Mouse (Mus musculus) heart, embryonic 16.5 days (tissue): Measurements from ENCODE around the gene Rac2. TPM values are rescaled to one million over a fixed set of nuclear protein-coding genes. Genes with fewer than 3 reads are reported as not detected.

ENCODE experiments used
- ATAC-seq: fragments of 200-750 bp; cut with Nextera tagmentation; replicated peaks from 2 replicates; pipeline ENCODE4 v1.8.0; 2017; ENCODE audit warnings: moderate number of reproducible peaks; ENCODE audit not compliant: insufficient read depth, low FRiP score; ENCODE audit errors: extremely low read depth
- H3K27ac ChIP-seq: fragments of 300-500 bp; sonication (generic); 2 replicates; pipeline ENCODE4 v1.5.1; 2014; ENCODE audit warnings: mild to moderate bottlenecking, low read length, control low read depth, moderate library complexity
- H3K27me3 ChIP-seq: fragments of 300-500 bp; sonication (generic); 2 replicates; pipeline ENCODE4 v1.6.1; 2014; ENCODE audit warnings: low read length, mixed read lengths; ENCODE audit not compliant: control insufficient read depth, insufficient read depth
- H3K36me3 ChIP-seq: fragments of 300-500 bp; sonication (generic); 2 replicates; pipeline ENCODE4 v1.6.1; 2014; ENCODE audit not compliant: control insufficient read depth, insufficient read depth
- H3K4me1 ChIP-seq: fragments of 300-500 bp; sonication (generic); 2 replicates; pipeline ENCODE4 v1.6.1; 2014; ENCODE audit warnings: low read length, mixed read lengths; ENCODE audit not compliant: control insufficient read depth, insufficient read depth
- H3K4me2 ChIP-seq: fragments of 300-500 bp; sonication (generic); 2 replicates; pipeline ENCODE4 v1.6.1; 2014; ENCODE audit warnings: low read depth, mild to moderate bottlenecking, control low read depth, low read length
- H3K4me3 ChIP-seq: fragments of 300-500 bp; sonication (generic); 2 replicates; pipeline ENCODE4 v1.5.1; 2014; ENCODE audit warnings: mild to moderate bottlenecking, control low read depth, low read length
- H3K9ac ChIP-seq: fragments of 300-500 bp; sonication (generic); 2 replicates; pipeline ENCODE4 v1.6.1; 2014; ENCODE audit warnings: low read length, control low read depth
- H3K9me3 ChIP-seq: fragments of 300-500 bp; sonication (generic); replicated peaks from 2 replicates; pipeline ENCODE4 v1.6.1; 2016; ENCODE audit warnings: low read length; ENCODE audit not compliant: control insufficient read depth
- WGBS: fragments of 180-500 bp; shearing (Covaris S2); extraction: QIAGEN DNeasy Blood & Tissue Kit; methylation state at CpG from one replicate; pipeline ENCODE4 v1.1.7; 2014; 5-methylcytosine and 5-hydroxymethylcytosine counted together
- polyA plus RNA-seq: library from polyadenylated mRNA; unstranded; fragments of >200 nt; fragmentation: Nextera tagmentation; extraction: Ambion mirVana; gene quantifications from 2 replicates; pipeline ENCODE4 v1.2.1, GENCODE M21; 2015

Gene Rac2
- polyA plus RNA-seq, 1 experiment from 2014 or later = 88.5 TPM

DNA sequence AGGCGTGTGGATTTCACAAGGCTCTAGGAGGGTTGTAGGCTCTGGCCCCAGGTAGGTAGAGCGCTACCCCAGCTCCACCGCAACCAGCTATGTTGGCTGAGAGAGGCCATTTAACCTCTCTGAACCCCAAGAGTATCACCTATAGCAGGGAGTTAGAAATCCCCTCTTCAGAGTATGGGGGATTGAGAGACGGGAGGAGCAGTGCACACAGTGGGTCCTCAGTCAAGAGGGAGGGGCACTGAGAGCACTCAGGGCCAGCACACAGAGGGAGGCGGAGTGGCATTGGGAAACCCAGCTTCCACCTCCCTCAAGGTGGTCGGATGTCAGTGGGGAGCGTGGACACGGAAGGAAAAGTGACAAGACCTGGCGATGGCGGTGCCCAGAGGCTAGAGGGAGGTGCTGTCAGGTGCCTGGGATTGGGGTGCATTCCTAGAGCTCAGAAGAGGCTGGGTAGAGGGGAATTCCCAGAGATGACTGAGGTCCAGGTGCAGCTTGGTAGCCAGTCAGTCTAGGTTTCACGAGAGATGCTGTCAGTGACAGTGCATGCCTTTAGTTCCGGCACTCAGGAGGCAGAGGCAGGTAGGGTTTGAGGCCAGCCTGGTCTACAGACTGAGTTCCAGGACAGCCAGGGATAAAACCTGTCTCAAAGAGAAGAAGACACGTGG is 27.1 kb upstream of the Rac2 start:
- H3K4me2 ChIP-seq = no peak overlapping the region
- H3K36me3 ChIP-seq = no peaks in the 10 kb centered on the region
- no peak overlapping the region for H3K4me3 ChIP-seq
- H3K9ac ChIP-seq = no peak overlapping the region
- ATAC-seq = no peak
- H3K9me3 ChIP-seq = no peaks in the 10 kb centered on the region
- H3K27me3 ChIP-seq = no peaks in the 10 kb centered on the region
- no peak overlapping the region for H3K27ac ChIP-seq
- H3K4me1 ChIP-seq = no peaks in the 10 kb centered on the region; the same call in 1 of the 2 replicates
- 74% methylated on average over 13 of the region's 13 CpGs for WGBS

DNA sequence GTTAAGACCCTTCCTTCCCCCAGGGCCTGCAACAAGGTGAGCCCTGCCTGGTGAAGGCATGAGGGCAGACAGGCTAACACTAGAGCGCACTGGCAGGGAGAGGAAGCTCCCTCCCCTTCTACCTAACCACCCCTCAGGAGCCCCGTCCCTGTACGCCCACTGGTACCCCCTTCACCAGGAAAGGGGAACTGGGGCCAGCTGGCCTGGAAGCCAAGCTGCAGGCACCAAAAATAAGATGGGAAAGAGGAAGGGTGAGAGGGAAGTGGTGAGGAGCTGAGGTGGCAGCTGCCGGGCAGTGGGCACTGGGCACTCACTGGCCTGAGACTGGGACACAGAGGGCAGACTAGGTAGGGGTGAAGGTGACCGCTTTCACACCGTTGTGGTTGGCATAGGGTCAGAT is 26.5 kb upstream of the Rac2 start:
- H3K27me3 ChIP-seq = no peaks in the 10 kb centered on the region
- no peak overlapping the region for H3K4me3 ChIP-seq
- H3K4me2 ChIP-seq = no peak overlapping the region
- no peak for ATAC-seq
- no peak overlapping the region for H3K27ac ChIP-seq
- no peak overlapping the region for H3K9ac ChIP-seq
- H3K9me3 ChIP-seq = no peaks in the 10 kb centered on the region
- H3K36me3 ChIP-seq = no peaks in the 10 kb centered on the region
- no peaks in the 10 kb centered on the region for H3K4me1 ChIP-seq
- WGBS = 80% methylated on average over 6 of the region's 6 CpGs

DNA sequence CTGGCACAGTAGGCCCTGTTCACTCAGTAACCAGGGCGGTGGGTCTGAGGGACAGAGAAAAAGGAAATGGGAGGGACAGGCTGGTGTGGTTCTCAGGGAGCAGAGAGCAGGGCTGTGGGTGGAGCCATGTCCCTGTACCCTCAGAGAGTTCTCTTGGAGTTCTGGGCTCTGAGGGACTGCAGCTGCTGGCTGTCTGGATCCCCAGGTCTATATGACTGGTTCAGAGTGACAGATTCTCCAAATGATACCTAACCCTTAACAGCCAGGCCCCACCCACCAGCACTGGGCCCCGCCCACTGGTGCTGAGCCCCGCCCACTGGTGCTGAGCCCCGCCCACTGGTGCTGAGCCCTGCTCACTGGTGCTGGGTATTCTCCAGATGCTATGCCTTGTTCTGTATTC is 25.1 kb upstream of the Rac2 start:
- H3K27me3 ChIP-seq = no peaks in the 10 kb centered on the region
- H3K4me3 ChIP-seq = no peak overlapping the region
- H3K4me1 ChIP-seq = no peaks in the 10 kb centered on the region
- no peak overlapping the region for H3K4me2 ChIP-seq
- H3K36me3 ChIP-seq = no peaks in the 10 kb centered on the region
- H3K27ac ChIP-seq = no peak overlapping the region
- H3K9me3 ChIP-seq = no peaks in the 10 kb centered on the region
- WGBS = 37% methylated on average over 4 of the region's 4 CpGs
- no peak overlapping the region for H3K9ac ChIP-seq
- no peak; the same call in 1 of the 2 replicates for ATAC-seq

DNA sequence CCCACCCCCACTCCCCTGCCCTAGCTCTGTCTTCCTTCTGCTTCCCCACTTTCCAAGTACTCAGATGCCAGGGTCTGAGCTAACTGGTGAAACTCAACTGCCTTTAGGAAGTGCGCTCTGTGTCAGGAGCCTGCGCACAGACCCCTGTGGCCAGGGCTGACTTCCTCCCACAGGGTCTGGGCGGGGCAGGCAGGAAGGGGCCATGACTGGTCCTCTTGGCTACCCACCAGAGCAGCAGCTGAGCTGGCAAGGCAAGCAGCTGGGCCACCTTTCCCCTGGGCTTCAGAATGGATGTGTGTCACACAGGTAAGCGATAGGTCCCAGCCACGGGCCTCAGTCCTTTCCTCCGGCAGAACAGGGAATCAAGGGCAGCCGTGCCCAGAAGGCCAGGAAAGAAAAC is 24.3 kb upstream of the Rac2 start, which contains the start of gene Cyth4:
Cyth4 (plus strand) TSS at position 134 of the 400 bp plus-strand sequence.
- no peaks in the 10 kb centered on the region for H3K36me3 ChIP-seq
- H3K4me2 ChIP-seq = peak within 1 kb of the TSS; percentile 25
- H3K27me3 ChIP-seq = no peaks in the 10 kb centered on the region
- H3K9me3 ChIP-seq = no peaks in the 10 kb centered on the region
- ATAC-seq = no peak
- peak within 1 kb of the TSS; percentile 11; the same call in 1 of the 2 replicates for H3K4me3 ChIP-seq
- H3K9ac ChIP-seq = no peak within 1 kb of the TSS
- peak within 1 kb of the TSS; percentile 51 for H3K27ac ChIP-seq
- WGBS = 65% methylated on average over 7 of the region's 7 CpGs
- H3K4me1 ChIP-seq = no peaks in the 10 kb centered on the region

DNA sequence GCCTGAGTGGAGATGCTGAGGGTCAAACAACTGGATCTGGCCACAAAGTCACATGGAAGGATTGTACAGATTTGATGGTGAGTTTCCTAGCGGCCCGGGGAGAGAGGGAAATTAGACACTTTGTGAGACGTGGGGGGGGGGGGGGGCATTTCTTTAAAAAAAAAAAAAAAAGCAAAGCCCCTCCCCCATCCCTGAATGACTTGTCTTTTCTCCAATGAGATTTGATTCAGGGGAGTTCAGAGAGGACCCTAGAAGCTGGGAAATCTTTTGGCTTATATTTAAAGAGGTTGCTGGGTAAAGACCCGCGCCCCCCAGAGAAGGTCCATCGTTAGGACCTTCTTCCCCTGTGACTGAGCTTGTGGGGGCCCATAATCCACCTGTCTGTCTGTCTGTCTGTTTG is 23.9 kb upstream of the Rac2 start:
- Histone ChIP-seq H3K9ac (no peak overlapping the region), H3K27me3 (no peaks in the 10 kb centered on the region), H3K4me3 (no peak overlapping the region), H3K4me1 (no peaks in the 10 kb centered on the region), H3K36me3 (no peaks in the 10 kb centered on the region), H3K27ac (peak overlapping the region; percentile 51), H3K4me2 (no peak overlapping the region), H3K9me3 (no peaks in the 10 kb centered on the region)
- 71% methylated on average over 6 of the region's 6 CpGs for WGBS
- ATAC-seq = no peak

DNA sequence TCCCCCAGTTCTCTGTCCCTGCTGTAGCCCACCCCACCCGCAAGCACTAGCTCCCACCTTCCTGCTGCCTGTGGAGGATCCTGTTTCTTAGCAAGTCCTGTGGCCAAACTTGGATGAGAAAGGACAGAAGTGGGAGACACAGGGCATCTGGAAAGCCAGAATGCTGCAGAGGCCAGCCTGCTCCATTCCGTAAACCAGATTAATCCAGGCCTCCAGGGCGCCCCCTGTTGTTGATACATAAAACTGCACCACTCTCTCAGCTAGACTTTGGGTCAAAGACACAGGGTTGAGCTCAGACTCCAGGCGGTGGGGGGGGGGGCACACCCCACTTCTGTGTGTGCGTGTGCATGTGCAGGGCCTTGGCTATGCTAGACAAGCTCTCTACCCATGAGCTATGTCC is 22.9 kb upstream of the Rac2 start:
- Histone ChIP-seq H3K27ac (no peak overlapping the region), H3K36me3 (no peaks in the 10 kb centered on the region), H3K9ac (no peak overlapping the region), H3K9me3 (no peaks in the 10 kb centered on the region), H3K27me3 (no peaks in the 10 kb centered on the region), H3K4me3 (no peak overlapping the region), H3K4me1 (no peaks in the 10 kb centered on the region), H3K4me2 (no peak overlapping the region)
- no peak for ATAC-seq
- WGBS = 59% methylated on average over 5 of the region's 5 CpGs

DNA sequence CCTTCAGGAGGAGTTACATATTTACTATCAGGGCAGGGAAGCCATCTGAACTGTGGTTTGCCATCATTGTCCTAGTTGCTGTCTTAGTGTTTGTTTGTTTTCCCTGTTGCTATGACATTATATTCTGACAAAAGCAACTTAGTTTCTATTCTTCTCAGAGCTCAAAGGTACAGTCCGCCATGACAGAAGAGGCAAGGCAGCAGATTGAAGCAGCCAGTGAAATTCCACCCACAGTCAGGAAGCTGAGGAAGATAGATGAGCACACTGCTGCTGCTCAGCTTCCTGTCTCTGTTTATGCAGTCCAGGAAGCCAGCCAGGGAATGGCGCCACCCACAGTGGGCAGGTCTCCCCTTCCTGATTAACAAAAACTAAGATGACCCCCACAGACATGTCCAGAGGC is 22.2 kb upstream of the Rac2 start:
- Histone ChIP-seq H3K27me3 (no peaks in the 10 kb centered on the region), H3K4me1 (no peaks in the 10 kb centered on the region), H3K9ac (no peak overlapping the region), H3K36me3 (no peaks in the 10 kb centered on the region), H3K4me3 (no peak overlapping the region), H3K27ac (no peak overlapping the region), H3K4me2 (no peak overlapping the region), H3K9me3 (no peaks in the 10 kb centered on the region)
- 71% methylated on average over 2 of the region's 2 CpGs for WGBS
- ATAC-seq = no peak

DNA sequence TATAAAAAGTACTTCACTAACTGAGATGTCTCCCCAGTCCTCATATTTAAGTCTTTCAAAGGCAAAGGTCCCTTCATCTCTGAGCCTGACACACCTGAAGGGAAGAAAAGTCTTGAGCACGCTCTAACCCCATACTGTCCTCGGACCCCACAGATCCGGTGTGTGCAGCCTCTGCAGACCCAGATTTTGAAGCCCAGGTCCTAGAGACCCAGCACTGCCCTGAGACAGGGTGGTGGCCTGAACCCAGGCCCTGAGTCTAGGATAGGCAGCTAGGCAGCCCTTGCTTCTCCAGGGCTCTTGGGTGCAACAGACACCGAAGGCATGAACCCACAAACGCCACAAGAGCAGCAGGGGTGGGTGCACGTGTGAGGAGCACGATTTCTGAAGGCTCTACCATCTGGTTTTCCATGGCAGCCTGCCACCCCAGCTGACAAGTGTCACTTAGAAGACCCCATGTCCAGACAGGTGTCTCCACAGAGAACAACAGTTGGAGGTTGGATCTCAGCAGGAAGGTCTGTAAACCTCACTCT is 21.4 kb upstream of the Rac2 start:
- no peaks in the 10 kb centered on the region for H3K9me3 ChIP-seq
- 79% methylated on average over 7 of the region's 7 CpGs for WGBS
- ATAC-seq = no peak
- H3K27me3 ChIP-seq = no peaks in the 10 kb centered on the region
- H3K4me3 ChIP-seq = no peak overlapping the region
- no peaks in the 10 kb centered on the region for H3K36me3 ChIP-seq
- no peak overlapping the region for H3K9ac ChIP-seq
- no peaks in the 10 kb centered on the region for H3K4me1 ChIP-seq
- no peak overlapping the region; the same call in 1 of the 2 replicates for H3K27ac ChIP-seq
- H3K4me2 ChIP-seq = no peak overlapping the region

DNA sequence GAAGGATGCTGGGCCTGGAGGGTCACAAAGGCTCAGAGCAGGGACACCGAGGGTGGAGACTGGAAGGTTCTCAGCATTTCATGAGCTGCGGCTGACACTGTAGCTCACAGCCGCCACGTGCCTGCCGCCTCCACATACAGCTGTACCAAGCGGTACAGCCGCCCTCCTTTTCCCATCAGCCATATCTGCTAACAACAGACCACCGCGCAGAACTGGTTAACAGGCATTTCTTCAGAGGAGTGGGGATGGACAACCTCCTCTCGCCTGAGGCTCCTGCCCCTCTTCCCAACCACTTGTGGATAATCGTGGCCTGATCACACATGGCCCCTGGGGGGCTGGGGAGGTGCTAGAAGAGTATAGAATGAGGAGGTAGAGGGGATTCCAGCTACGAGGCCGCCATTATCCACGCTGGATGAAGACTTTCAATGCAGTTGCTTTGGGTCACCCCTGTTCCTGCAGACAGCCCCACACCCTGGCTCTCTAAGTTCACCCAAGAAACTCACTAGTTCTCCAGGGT is 19.9 kb upstream of the Rac2 start:
- H3K4me3 ChIP-seq = no peak overlapping the region
- no peak overlapping the region for H3K4me2 ChIP-seq
- no peak for ATAC-seq
- no peak overlapping the region for H3K9ac ChIP-seq
- no peaks in the 10 kb centered on the region for H3K4me1 ChIP-seq
- no peaks in the 10 kb centered on the region for H3K9me3 ChIP-seq
- no peaks in the 10 kb centered on the region for H3K27me3 ChIP-seq
- 71% methylated on average over 14 of the region's 14 CpGs for WGBS
- H3K36me3 ChIP-seq = no peaks in the 10 kb centered on the region
- no peak overlapping the region for H3K27ac ChIP-seq
